Mouse (Mus musculus) hindbrain, embryonic 15.5 days (tissue): ENCODE measurements at regions not wholly inside any gene's neighbourhood (a gene's known extent, or its start where the extent isn't known, plus 50 kb on each side); places are given as distances from the start of the nearest gene placed in this dataset.

ENCODE experiments used
- ATAC-seq: fragments of 200-750 bp; cut with Nextera tagmentation; 2 replicates; pipeline ENCODE4 v1.8.0; 2017; ENCODE audit warnings: low read depth, moderate number of reproducible peaks, moderate TSS enrichment; ENCODE audit not compliant: low FRiP score
- H3K27ac ChIP-seq: fragments of 300-500 bp; sonication (generic); replicated peaks from 2 replicates; pipeline ENCODE4 v1.5.1; 2015; ENCODE audit warnings: mild to moderate bottlenecking, inconsistent platforms
- H3K27me3 ChIP-seq: fragments of 300-500 bp; sonication (generic); 2 replicates; pipeline ENCODE4 v1.6.1; 2015; ENCODE audit warnings: control low read depth, inconsistent platforms
- H3K36me3 ChIP-seq: fragments of 300-500 bp; sonication (generic); 2 replicates; pipeline ENCODE4 v1.6.1; 2015; ENCODE audit warnings: control low read depth, inconsistent platforms
- H3K4me1 ChIP-seq: fragments of 300-500 bp; sonication (generic); replicated peaks from 2 replicates; pipeline ENCODE4 v1.6.1; 2015; ENCODE audit warnings: control low read depth, inconsistent platforms
- H3K4me2 ChIP-seq: fragments of 300-500 bp; sonication (generic); 2 replicates; pipeline ENCODE4 v1.6.1; 2015; ENCODE audit warnings: moderate library complexity, mild to moderate bottlenecking, inconsistent platforms
- H3K4me3 ChIP-seq: fragments of 300-500 bp; sonication (generic); 2 replicates; pipeline ENCODE4 v1.5.1; 2015; ENCODE audit warnings: mild to moderate bottlenecking, inconsistent platforms
- H3K9ac ChIP-seq: fragments of 300-500 bp; sonication (generic); 2 replicates; pipeline ENCODE4 v1.6.1; 2015; ENCODE audit warnings: inconsistent platforms
- H3K9me3 ChIP-seq: fragments of 300-500 bp; sonication (generic); 2 replicates; pipeline ENCODE4 v1.6.1; 2016; ENCODE audit warnings: control low read depth, inconsistent platforms
- WGBS: fragments of 180-500 bp; shearing (Covaris S2); methylation state at CpG from one replicate; pipeline ENCODE4 v1.1.7; 2015; 5-methylcytosine and 5-hydroxymethylcytosine counted together

- ATAC-seq, result peak; percentile 27; the same call in 1 of the 2 replicates
- Histone ChIP-seq H3K9ac (no peak overlapping the region), H3K4me3 (no peak overlapping the region), H3K27ac (peak overlapping the region; percentile 42; the same call in 1 of the 2 replicates), H3K4me2 (no peak overlapping the region), H3K27me3 (no peaks in the 10 kb centered on the region), H3K4me1 (peaks cover 8% of the 10 kb centered on the region; the same call in 1 of the 2 replicates), H3K36me3 (no peaks in the 10 kb centered on the region), H3K9me3 (no peaks in the 10 kb centered on the region)
- WGBS, result 41% methylated on average over 3 of the region's 3 CpGs
Observed at GRCm38 (mm10) chr7:116808475-116808874, 304.3 kb downstream of the Nucb2 start.

DNA sequence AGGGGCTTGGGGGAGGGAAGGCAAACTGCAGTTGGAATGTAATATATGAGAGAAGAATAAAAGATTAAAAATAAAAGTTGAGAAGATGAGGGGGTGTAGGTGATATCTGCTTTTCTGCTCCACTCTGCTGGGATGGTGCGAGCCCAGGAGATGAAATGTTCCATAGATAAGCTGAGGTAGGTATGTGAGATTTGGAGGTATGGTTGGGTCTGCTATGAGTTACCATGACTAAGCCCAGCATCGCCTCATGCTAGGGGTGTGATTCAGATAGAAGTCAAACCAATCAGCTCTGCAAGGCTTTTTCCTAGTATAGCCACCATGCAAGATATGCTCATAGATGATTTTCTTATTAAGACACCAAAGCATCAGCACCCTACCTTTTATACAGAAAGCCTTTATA is 312.3 kb downstream of the Nucb2 start:
- WGBS, result 93% methylated on average over 2 of the region's 2 CpGs
- no peak overlapping the region for H3K4me3 ChIP-seq
- no peak overlapping the region for H3K4me2 ChIP-seq
- no peaks in the 10 kb centered on the region for H3K36me3 ChIP-seq
- no peak overlapping the region for H3K27ac ChIP-seq
- H3K9me3 ChIP-seq, result no peaks in the 10 kb centered on the region
- no peaks in the 10 kb centered on the region for H3K4me1 ChIP-seq
- no peak for ATAC-seq
- no peak overlapping the region for H3K9ac ChIP-seq
- no peaks in the 10 kb centered on the region for H3K27me3 ChIP-seq

DNA sequence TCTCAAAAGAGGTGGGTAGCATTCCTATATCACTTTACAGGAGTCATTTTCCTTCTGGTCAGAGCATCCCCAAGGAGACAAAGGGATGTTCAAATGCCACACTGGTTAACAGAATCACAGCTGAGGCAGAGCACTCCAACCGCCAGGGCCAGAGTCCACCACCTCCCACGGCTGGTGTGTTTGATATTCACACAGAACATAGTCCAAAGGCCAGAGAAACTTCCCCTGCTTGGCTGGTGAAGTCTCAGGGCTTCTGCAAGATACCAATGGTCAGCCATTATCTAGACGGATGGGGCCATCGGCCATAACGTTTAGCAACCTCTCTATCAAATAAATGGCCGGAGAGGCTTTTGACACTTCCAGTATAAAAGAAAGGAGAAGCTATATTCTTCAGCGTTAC is 313.8 kb downstream of the Nucb2 start:
- no peak overlapping the region for H3K9ac ChIP-seq
- H3K27me3 ChIP-seq, result no peaks in the 10 kb centered on the region
- no peak for ATAC-seq
- H3K36me3 ChIP-seq, result no peaks in the 10 kb centered on the region
- no peaks in the 10 kb centered on the region for H3K9me3 ChIP-seq
- H3K4me3 ChIP-seq, result no peak overlapping the region
- H3K4me1 ChIP-seq, result no peaks in the 10 kb centered on the region
- H3K27ac ChIP-seq, result no peak overlapping the region
- WGBS, result 80% methylated on average over 7 of the region's 7 CpGs
- no peak overlapping the region for H3K4me2 ChIP-seq

- Histone ChIP-seq H3K27me3 (no peaks in the 10 kb centered on the region), H3K4me2 (no peak overlapping the region), H3K4me3 (no peak overlapping the region), H3K36me3 (no peaks in the 10 kb centered on the region), H3K4me1 (no peaks in the 10 kb centered on the region), H3K9me3 (no peaks in the 10 kb centered on the region), H3K9ac (no peak overlapping the region), H3K27ac (no peak overlapping the region)
- ATAC-seq, result no peak
- WGBS, result 83% methylated on average over 5 of the region's 5 CpGs
Observed at GRCm38 (mm10) chr7:116820613-116821012, 316.4 kb downstream of the Nucb2 start.

- Histone ChIP-seq H3K27ac (no peak overlapping the region), H3K4me3 (no peak overlapping the region), H3K9me3 (no peaks in the 10 kb centered on the region), H3K36me3 (no peaks in the 10 kb centered on the region), H3K4me2 (no peak overlapping the region), H3K9ac (no peak overlapping the region), H3K4me1 (no peaks in the 10 kb centered on the region; the same call in 1 of the 2 replicates), H3K27me3 (no peaks in the 10 kb centered on the region)
- WGBS, result 46% methylated on average over 3 of the region's 3 CpGs
- no peak for ATAC-seq
Observed at GRCm38 (mm10) chr7:116842894-116843293, 338.7 kb downstream of the Nucb2 start.

DNA sequence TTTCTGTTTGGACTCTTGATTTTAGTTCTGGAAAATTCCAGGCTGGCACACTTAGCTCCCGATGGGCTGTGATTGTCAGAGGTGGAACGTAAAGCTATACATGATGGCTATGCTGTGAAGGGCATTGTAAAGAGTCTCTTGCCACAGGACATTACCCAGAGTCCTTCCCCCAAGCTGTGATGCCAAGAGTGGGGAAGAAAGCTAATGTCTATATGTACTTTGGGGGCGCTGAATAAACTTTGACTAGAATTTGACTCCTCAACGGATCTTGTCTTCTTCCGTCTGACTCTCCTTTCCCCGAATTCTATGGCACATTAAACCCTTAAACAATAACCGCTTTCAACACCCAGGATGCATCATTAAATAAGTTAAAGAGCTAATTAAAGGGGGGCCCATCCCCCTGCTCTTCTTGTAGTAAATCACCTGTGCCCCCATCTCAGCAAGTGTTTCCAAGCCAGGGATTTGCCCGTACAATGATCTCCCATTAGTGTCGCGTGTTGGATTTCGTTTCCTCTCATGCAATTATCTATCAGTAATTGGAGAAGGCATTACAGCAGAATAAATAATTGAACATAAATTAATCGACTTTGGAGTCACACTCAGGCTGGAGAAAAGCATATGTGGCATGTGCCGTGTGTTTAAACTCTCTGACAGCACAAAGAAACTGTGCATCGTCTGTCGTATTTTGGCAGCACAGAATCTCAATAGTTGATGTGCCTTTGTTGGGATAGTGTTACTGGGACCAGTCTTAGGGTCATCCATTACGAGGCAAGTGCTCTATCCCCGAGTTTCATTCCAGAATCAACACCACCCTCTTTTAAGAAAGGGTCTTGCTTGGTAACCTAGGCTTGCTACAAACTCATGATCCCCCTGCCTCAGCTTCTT is 343.9 kb downstream of the Nucb2 start:
- Histone ChIP-seq H3K4me2 (no peak overlapping the region), H3K9ac (no peak overlapping the region), H3K27ac (no peak overlapping the region), H3K36me3 (no peaks in the 10 kb centered on the region), H3K27me3 (no peaks in the 10 kb centered on the region), H3K4me1 (no peaks in the 10 kb centered on the region; the same call in 1 of the 2 replicates), H3K4me3 (no peak overlapping the region), H3K9me3 (no peaks in the 10 kb centered on the region)
- ATAC-seq, result no peak
- WGBS, result 60% methylated on average over 17 of the region's 17 CpGs

DNA sequence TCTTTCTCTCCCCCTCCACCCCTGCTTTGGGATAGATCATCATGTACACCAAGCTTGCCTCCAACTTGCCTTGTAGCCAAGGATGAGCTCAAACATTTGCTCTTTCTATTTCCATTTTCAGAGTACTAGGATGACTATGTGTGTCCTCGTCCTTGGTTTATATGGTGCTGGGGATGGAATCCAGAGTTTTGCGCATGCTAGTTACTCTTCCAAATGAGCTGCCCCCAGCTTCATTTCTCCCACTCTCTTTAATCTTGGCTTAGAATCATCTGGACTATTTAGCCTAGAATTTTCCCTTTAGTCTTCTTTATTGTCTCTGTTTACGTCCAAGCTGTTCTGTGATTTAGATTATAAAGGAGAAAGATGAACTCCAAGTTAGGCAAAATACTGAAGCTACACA is 349.2 kb downstream of the Nucb2 start:
- H3K9me3 ChIP-seq, result no peaks in the 10 kb centered on the region
- ATAC-seq, result no peak
- no peaks in the 10 kb centered on the region for H3K4me1 ChIP-seq
- 93% methylated on average over 3 of the region's 3 CpGs for WGBS
- no peak overlapping the region for H3K4me2 ChIP-seq
- H3K36me3 ChIP-seq, result no peaks in the 10 kb centered on the region
- no peaks in the 10 kb centered on the region for H3K27me3 ChIP-seq
- H3K4me3 ChIP-seq, result no peak overlapping the region
- H3K27ac ChIP-seq, result no peak overlapping the region
- H3K9ac ChIP-seq, result no peak overlapping the region

- H3K27ac ChIP-seq, result no peak overlapping the region
- H3K4me1 ChIP-seq, result no peaks in the 10 kb centered on the region
- H3K4me2 ChIP-seq, result no peak overlapping the region
- WGBS, result 83% methylated on average over 5 of the region's 5 CpGs
- H3K4me3 ChIP-seq, result no peak overlapping the region
- H3K27me3 ChIP-seq, result no peaks in the 10 kb centered on the region
- no peak overlapping the region for H3K9ac ChIP-seq
- ATAC-seq, result no peak
- no peaks in the 10 kb centered on the region for H3K9me3 ChIP-seq
- H3K36me3 ChIP-seq, result no peaks in the 10 kb centered on the region
Observed at GRCm38 (mm10) chr7:116857141-116857540, 353.0 kb downstream of the Nucb2 start.

GRCm38 (mm10) chr7:116857744-116858143 is 353.6 kb downstream of the Nucb2 start:
- Histone ChIP-seq H3K9ac (no peak overlapping the region), H3K9me3 (no peaks in the 10 kb centered on the region), H3K4me1 (no peaks in the 10 kb centered on the region), H3K36me3 (no peaks in the 10 kb centered on the region), H3K4me3 (no peak overlapping the region), H3K27ac (no peak overlapping the region), H3K27me3 (no peaks in the 10 kb centered on the region), H3K4me2 (no peak overlapping the region)
- no peak for ATAC-seq
- WGBS, result 92% methylated on average over 4 of the region's 4 CpGs

- Histone ChIP-seq H3K27me3 (no peaks in the 10 kb centered on the region), H3K4me1 (no peaks in the 10 kb centered on the region), H3K36me3 (no peaks in the 10 kb centered on the region), H3K27ac (no peak overlapping the region), H3K4me2 (no peak overlapping the region), H3K9ac (no peak overlapping the region), H3K4me3 (no peak overlapping the region), H3K9me3 (no peaks in the 10 kb centered on the region)
- no peak for ATAC-seq
- WGBS, result 32% methylated on average over 5 of the region's 5 CpGs
Observed at GRCm38 (mm10) chr7:116882268-116882964, 378.2 kb downstream of the Nucb2 start.

- no peaks in the 10 kb centered on the region for H3K4me1 ChIP-seq
- 40% methylated on average over 6 of the region's 6 CpGs for WGBS
- H3K36me3 ChIP-seq, result no peaks in the 10 kb centered on the region
- H3K27me3 ChIP-seq, result no peaks in the 10 kb centered on the region
- no peaks in the 10 kb centered on the region for H3K9me3 ChIP-seq
- no peak overlapping the region for H3K4me2 ChIP-seq
- peak; percentile 66; the same call in 1 of the 2 replicates for ATAC-seq
- no peak overlapping the region for H3K4me3 ChIP-seq
- H3K27ac ChIP-seq, result no peak overlapping the region
- H3K9ac ChIP-seq, result no peak overlapping the region
Observed at GRCm38 (mm10) chr7:116893846-116894245, 389.7 kb downstream of the Nucb2 start.

DNA sequence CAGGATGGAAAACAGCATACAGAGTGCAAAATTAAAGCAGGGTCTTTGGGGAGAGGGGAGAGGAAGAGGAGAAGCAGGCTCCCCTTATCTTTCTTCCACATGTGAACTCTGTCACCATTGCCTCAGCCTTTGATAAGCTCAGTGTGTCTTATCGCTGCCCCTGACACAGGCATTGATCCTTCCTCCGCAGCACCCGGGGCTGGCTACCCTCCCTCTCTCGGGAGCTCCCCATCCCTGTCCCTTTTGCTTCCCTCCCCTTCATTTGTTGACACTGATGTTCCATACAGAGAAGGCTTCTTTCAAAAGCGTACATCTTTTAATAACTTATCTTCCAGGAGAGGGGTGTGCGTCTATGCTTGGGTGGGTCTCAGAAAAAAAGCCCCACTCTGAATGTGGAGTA is 411.6 kb downstream of the Nucb2 start:
- WGBS, result 50% methylated on average over 6 of the region's 6 CpGs
- H3K4me2 ChIP-seq, result no peak overlapping the region
- no peak overlapping the region for H3K4me3 ChIP-seq
- no peaks in the 10 kb centered on the region for H3K9me3 ChIP-seq
- no peaks in the 10 kb centered on the region for H3K4me1 ChIP-seq
- ATAC-seq, result no peak
- no peaks in the 10 kb centered on the region for H3K36me3 ChIP-seq
- no peaks in the 10 kb centered on the region for H3K27me3 ChIP-seq
- H3K9ac ChIP-seq, result no peak overlapping the region
- H3K27ac ChIP-seq, result no peak overlapping the region
